Mouse (Mus musculus) hindbrain, postnatal 0 days (tissue): Measurements from ENCODE around the gene Sgca. TPM values are rescaled to one million over a fixed set of nuclear protein-coding genes. Genes with fewer than 3 reads are reported as not detected.

ENCODE experiments used
- ATAC-seq: fragments of 200-750 bp; cut with Nextera tagmentation; 2 replicates; pipeline ENCODE4 v1.8.0; 2017; ENCODE audit warnings: mild to moderate bottlenecking, moderate TSS enrichment, moderate library complexity
- DNase-seq: peaks from one replicate; pipeline ENCODE4 v3.0.0-alpha.2; 2015; ENCODE audit warnings: low spot score
- H3K27ac ChIP-seq: fragments of 300-500 bp; sonication (generic); 2 replicates; pipeline ENCODE4 v1.5.1; 2014; ENCODE audit warnings: mild to moderate bottlenecking
- H3K27me3 ChIP-seq: fragments of 300-500 bp; sonication (generic); 2 replicates; pipeline ENCODE4 v1.6.1; 2014; ENCODE audit warnings: low read length, mixed read lengths; ENCODE audit not compliant: insufficient read depth
- H3K36me3 ChIP-seq: fragments of 300-500 bp; sonication (generic); 2 replicates; pipeline ENCODE4 v1.6.1; 2014; ENCODE audit warnings: low read length, mixed read lengths; ENCODE audit not compliant: insufficient read depth
- H3K4me1 ChIP-seq: fragments of 300-500 bp; sonication (generic); 2 replicates; pipeline ENCODE4 v1.6.1; 2014; ENCODE audit warnings: antibody characterized with exemption, low read length, mixed read lengths; ENCODE audit not compliant: insufficient read depth
- H3K4me2 ChIP-seq: fragments of 300-500 bp; sonication (generic); 2 replicates; pipeline ENCODE4 v1.6.1; 2014; ENCODE audit warnings: low read depth, mild to moderate bottlenecking, low read length, moderate library complexity, mixed read lengths
- H3K4me3 ChIP-seq: fragments of 300-500 bp; sonication (generic); 2 replicates; pipeline ENCODE4 v1.5.1; 2014; ENCODE audit warnings: low read length
- H3K9ac ChIP-seq: fragments of 300-500 bp; sonication (generic); replicated peaks from 2 replicates; pipeline ENCODE4 v1.6.1; 2014; ENCODE audit warnings: mild to moderate bottlenecking, low read length, moderate library complexity, mixed read lengths
- H3K9me3 ChIP-seq: fragments of 300-500 bp; sonication (generic); 2 replicates; pipeline ENCODE4 v1.6.1; 2016; ENCODE audit warnings: low read length, mixed read lengths
- CTCF ChIP-seq: IDR thresholded peaks from 2 replicates; pipeline ENCODE4 v1.5.1; 2016; ENCODE audit warnings: antibody characterized with exemption, control low read depth, low read depth
- WGBS: fragments of 180-500 bp; shearing (Covaris S2); extraction: QIAGEN DNeasy Blood & Tissue Kit; methylation state at CpG from one replicate; pipeline ENCODE4 v1.1.7; 2014; 5-methylcytosine and 5-hydroxymethylcytosine counted together
- polyA plus RNA-seq: library from polyadenylated mRNA; unstranded; fragments of >200 nt; fragmentation: Nextera tagmentation; extraction: Ambion mirVana; gene quantifications from 2 replicates; pipeline ENCODE4 v1.2.1, GENCODE M21; 2015
- total RNA-seq: library from RNA; depleted of rRNA; stranded (reverse); fragments of >200 nt; gene quantifications from 2 replicates; pipeline ENCODE4 v1.2.3, GENCODE M21; 2014

Gene Sgca
- total and polyA plus RNA-seq, 2 experiments from 2014 or later: 0.26 to 0.52 TPM

DNA sequence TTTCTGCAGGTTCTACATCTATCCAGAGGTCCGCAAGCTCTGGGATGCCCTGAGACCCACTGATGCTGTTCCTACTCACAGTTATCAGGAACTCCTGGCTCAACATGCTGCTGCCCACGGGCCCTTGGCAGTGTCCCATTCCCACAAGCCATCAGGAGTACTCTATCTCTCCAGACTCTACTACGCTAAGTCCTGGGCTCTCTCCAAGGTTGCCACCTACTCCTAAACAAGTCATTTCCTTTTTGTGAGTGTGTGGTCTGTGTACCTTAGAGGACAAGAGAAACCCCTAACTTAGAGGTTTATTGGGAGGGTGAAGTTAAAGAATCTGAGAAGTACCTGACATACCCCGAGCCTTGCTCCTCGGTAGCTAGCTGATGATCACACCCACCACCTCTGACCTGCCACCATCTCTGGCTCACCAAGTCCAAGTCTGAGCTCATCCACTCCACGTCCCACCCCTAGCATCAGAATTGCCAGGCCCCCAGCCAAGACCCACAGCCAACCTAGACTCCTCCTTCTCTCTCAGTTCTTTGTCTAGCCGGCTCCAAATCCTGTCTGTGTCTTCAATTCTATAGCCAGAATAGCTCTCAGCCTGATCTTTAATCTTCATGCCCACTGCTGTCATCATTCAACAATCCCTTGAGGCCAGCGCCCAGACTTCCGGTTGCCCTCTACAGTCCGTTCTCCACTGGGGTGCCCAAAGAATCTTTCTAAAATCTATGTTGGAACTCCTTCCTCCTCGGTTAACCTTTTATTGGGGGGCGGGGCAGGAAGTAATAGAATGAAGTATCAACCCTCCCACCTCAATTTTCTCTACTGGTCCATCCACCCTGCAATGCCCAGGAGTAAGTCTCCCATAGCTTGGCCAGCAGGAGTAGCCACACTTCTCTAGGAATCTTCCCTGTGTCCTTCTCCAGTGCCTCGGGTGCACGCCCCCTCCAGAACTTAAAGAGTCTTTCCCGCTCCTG, 32.8 kb upstream of the Sgca start:
- WGBS: 24% methylated on average over 15 of the region's 15 CpGs
- H3K9me3 ChIP-seq: no peaks in the 10 kb centered on the region
- peak overlapping the region; percentile 97 for H3K9ac ChIP-seq
- ATAC-seq (peak; percentile 28), DNase-seq (peak; percentile 70)
- no peaks in the 10 kb centered on the region for H3K27me3 ChIP-seq
- peak overlapping the region; percentile 79 for H3K4me2 ChIP-seq
- peak overlapping the region; percentile 93 for H3K4me3 ChIP-seq
- H3K27ac ChIP-seq: peak overlapping the region; percentile 96
- H3K36me3 ChIP-seq: peaks cover 20% of the 10 kb centered on the region
- TF ChIP-seq CTCF: peak; percentile 26
- H3K4me1 ChIP-seq: peaks cover 39% of the 10 kb centered on the region

- H3K9ac ChIP-seq: no peak overlapping the region
- no peak for DNase-seq
- no peak for ATAC-seq
- H3K27ac ChIP-seq: peak overlapping the region; percentile 78; the same call in 1 of the 2 replicates
- peaks cover 35% of the 10 kb centered on the region for H3K36me3 ChIP-seq
- 76% methylated on average over 3 of the region's 3 CpGs for WGBS
- TF ChIP-seq CTCF: no peak
- no peaks in the 10 kb centered on the region for H3K27me3 ChIP-seq
- no peak overlapping the region for H3K4me3 ChIP-seq
- 0 out of 2 replicates have a peak overlapping the region, but pooled peaks have one; percentile 61 for H3K4me2 ChIP-seq
- peaks cover 29% of the 10 kb centered on the region for H3K4me1 ChIP-seq
- no peaks in the 10 kb centered on the region for H3K9me3 ChIP-seq
These were observed 31.3 kb upstream of the Sgca start for GRCm38 (mm10) chr11:95007418-95007817.

DNA sequence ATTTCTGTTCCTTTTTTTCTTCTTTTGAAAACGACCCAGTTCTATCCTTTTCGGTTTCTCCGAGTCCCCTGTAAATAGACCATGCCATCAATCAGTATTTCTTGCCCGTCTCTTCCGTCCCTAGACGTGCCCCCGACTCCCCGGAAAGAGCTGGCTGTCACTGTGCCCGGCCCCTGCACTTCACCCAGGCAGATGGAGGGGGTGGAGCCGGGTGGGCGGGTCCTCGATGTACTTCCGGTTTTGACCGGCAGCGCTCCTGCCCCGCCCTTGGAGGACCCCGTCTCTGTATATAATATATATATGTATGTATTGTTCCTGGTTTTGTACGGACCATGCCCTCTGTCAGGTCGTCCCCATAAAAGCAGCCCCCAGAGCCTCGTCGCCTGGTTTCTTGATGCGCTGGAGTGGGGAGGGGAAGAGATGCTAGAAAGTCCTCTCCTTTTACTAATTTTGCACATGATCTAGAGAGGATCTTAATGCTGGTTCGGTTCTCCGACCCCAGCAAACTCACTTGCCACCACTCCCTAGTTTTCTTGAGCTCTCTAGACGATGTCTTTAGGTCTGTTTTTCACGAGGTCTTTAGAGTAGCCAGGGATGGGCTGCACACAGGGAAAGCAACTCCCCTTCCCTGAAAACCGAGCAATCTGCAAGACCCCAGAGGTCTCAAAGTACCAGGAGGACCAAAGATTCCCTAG, 30.5 kb upstream of the Sgca start:
- DNase-seq (peak; percentile 91), ATAC-seq (peak; percentile 61)
- H3K27ac ChIP-seq: peak overlapping the region; percentile 78
- peak overlapping the region; percentile 30 for H3K4me3 ChIP-seq
- no peak; the same call in 1 of the 2 replicates for TF ChIP-seq CTCF
- peak overlapping the region; percentile 61 for H3K4me2 ChIP-seq
- H3K9me3 ChIP-seq: no peaks in the 10 kb centered on the region
- H3K4me1 ChIP-seq: peaks cover 22% of the 10 kb centered on the region; the same call in 1 of the 2 replicates
- H3K27me3 ChIP-seq: no peaks in the 10 kb centered on the region
- H3K9ac ChIP-seq: peak overlapping the region; percentile 42
- peaks cover 42% of the 10 kb centered on the region for H3K36me3 ChIP-seq
- WGBS: 1% methylated on average over 27 of the region's 27 CpGs

GRCm38 (mm10) chr11:95006038-95006437, 29.9 kb upstream of the Sgca start:
- H3K27me3 ChIP-seq: no peaks in the 10 kb centered on the region
- peak overlapping the region; percentile 78 for H3K27ac ChIP-seq
- ATAC-seq (no peak), DNase-seq (no peak)
- TF ChIP-seq CTCF: no peak
- H3K9me3 ChIP-seq: no peaks in the 10 kb centered on the region
- WGBS: 47% methylated on average over 4 of the region's 4 CpGs
- peak overlapping the region; percentile 61; the same call in 1 of the 2 replicates for H3K4me2 ChIP-seq
- peaks cover 20% of the 10 kb centered on the region; the same call in 1 of the 2 replicates for H3K4me1 ChIP-seq
- H3K9ac ChIP-seq: no peak overlapping the region; the same call in 1 of the 2 replicates
- H3K36me3 ChIP-seq: peaks cover 45% of the 10 kb centered on the region
- H3K4me3 ChIP-seq: peak overlapping the region; percentile 30; the same call in 1 of the 2 replicates

DNA sequence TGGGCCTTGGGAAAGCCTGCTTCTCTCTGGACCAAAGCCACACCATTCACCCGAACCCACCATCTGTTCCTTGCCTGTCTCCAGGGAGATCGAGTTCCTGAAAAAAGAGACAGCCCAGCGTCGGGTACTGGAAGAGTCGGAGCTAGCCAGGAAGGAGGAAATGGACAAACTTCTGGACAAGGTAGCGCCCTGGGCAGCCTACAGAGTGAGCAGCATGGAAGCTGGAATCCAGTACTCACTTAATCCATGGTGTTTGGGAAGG, 28.7 kb upstream of the Sgca start:
- ATAC-seq: no peak
- peaks cover 49% of the 10 kb centered on the region for H3K36me3 ChIP-seq
- H3K4me3 ChIP-seq: no peak overlapping the region
- 0 out of 2 replicates have a peak overlapping the region, but pooled peaks have one; percentile 4 for H3K27ac ChIP-seq
- no peak for DNase-seq
- WGBS: 39% methylated on average over 6 of the region's 6 CpGs
- no peaks in the 10 kb centered on the region for H3K27me3 ChIP-seq
- no peak overlapping the region for H3K9ac ChIP-seq
- H3K9me3 ChIP-seq: no peaks in the 10 kb centered on the region
- peaks cover 26% of the 10 kb centered on the region for H3K4me1 ChIP-seq
- TF ChIP-seq CTCF: no peak
- no peak overlapping the region for H3K4me2 ChIP-seq

DNA sequence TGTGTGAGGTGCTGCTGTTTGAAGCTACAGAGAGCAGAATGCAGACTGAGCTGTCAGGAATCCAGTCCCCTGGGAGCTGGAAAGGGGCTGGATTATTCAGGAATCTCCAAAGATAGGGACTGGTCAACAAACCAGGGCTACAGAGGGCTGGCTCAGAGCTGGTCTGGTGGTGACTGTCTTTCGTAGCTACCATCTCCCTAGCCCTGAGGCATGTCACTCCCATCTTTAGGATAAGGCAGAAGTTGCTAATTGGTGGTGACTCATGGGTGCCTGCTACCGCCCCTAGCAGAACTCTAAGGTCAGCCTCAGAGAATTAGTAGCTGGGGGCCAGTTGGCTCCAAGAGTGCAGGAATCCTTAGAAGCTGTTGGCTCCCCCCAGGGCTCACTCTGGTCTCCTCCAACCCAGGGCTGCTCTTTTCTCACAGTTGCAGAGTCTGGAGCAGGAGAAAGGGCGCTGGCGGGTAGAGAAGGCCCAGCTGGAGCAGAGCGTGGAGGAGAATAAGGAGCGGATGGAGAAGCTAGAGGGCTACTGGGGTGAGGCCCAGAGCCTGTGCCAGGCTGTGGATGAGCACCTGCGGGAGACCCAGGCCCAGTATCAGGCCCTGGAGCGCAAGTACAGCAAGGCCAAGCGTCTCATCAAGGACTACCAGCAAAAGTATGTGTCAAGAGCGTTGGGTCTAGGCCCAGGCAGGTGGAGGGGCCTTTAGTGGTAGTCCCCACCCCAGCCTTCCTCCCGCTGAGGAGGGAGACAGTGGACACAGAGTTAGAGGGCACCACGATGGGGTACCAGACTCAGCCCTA, 28.2 kb upstream of the Sgca start:
- TF ChIP-seq CTCF: no peak
- Histone ChIP-seq H3K9ac (no peak overlapping the region), H3K4me1 (peaks cover 26% of the 10 kb centered on the region), H3K4me2 (no peak overlapping the region), H3K27me3 (no peaks in the 10 kb centered on the region), H3K36me3 (peaks cover 54% of the 10 kb centered on the region), H3K27ac (peak overlapping the region; percentile 4; the same call in 1 of the 2 replicates), H3K9me3 (no peaks in the 10 kb centered on the region), H3K4me3 (no peak overlapping the region)
- ATAC-seq (no peak), DNase-seq (no peak)
- 81% methylated on average over 12 of the region's 12 CpGs for WGBS
